Mouse (Mus musculus): ENCODE measurements around the gene Nup210.

GRCm38 (mm10) chr6:90984101-90984500 lies 132.5 kb downstream of the Nup210 start:
- TF ChIP-seq CTCF (IDR thresholded peaks at IDR 0.05; ENCODE audit: extremely low read depth, insufficient read length, insufficient replicate concordance, low read depth, low read length) (no peak), POLR2A (IDR thresholded peaks at IDR 0.05; ENCODE audit: low read depth, low read length) (no peak)

Measured in small intestine, adult 2 months (tissue).